Mouse (Mus musculus): ENCODE measurements around the gene Smg6. TPM values are rescaled to one million over a fixed set of nuclear protein-coding genes. Genes with fewer than 3 reads are reported as not detected.

The Smg6 gene
- polyA plus RNA-seq, 1 experiment from 2014 or later = 15.9 TPM

DNA sequence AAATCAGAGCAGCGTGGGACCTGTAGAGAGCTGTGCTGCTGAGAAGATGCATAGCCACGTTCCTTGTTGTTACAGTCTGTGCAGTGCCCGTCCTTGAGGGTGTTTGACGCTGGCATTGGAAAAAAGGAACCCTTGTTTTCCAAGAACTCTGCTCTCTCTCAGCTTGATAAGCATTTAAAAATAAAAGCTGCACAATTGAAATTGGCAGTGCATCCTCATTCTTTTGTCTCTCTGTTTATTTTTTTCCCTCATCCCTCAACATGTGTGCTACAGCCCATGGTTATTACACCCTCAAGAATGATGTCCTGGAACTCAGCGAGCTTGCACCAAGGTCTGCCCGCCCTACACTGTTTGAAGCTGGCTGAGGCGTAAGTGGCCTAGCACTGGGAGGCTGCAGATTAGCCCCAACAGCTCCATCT is 89.8 kb downstream of the Smg6 start:
- peak; percentile 10 for DNase-seq
- peak overlapping the region; percentile 1; the same call in 1 of the 2 replicates for H3K27ac ChIP-seq (replicated peaks; ENCODE audit: low read depth, low read length)
- no peak overlapping the region for H3K9ac ChIP-seq (replicated peaks; ENCODE audit: low read length)
- H3K27me3 ChIP-seq (ENCODE audit: control insufficient read depth, insufficient read depth, low read length) = no peaks in the 10 kb centered on the region
- H3K4me2 ChIP-seq (ENCODE audit: low read length) = no peak overlapping the region
- H3K9me3 ChIP-seq (ENCODE audit: control insufficient read depth, low read length) = no peaks in the 10 kb centered on the region
- H3K4me3 ChIP-seq (replicated peaks; ENCODE audit: low read depth, low read length) = no peak overlapping the region
- WGBS = 72% methylated on average over 7 of the region's 7 CpGs
- H3K36me3 ChIP-seq (ENCODE audit: control insufficient read depth, insufficient read depth, low read length) = no peaks in the 10 kb centered on the region
- H3K4me1 ChIP-seq (ENCODE audit: control insufficient read depth, insufficient read depth, low read length) = peaks cover 20% of the 10 kb centered on the region
- ATAC-seq (ENCODE audit: low FRiP score, low TSS enrichment) = no peak

DNA sequence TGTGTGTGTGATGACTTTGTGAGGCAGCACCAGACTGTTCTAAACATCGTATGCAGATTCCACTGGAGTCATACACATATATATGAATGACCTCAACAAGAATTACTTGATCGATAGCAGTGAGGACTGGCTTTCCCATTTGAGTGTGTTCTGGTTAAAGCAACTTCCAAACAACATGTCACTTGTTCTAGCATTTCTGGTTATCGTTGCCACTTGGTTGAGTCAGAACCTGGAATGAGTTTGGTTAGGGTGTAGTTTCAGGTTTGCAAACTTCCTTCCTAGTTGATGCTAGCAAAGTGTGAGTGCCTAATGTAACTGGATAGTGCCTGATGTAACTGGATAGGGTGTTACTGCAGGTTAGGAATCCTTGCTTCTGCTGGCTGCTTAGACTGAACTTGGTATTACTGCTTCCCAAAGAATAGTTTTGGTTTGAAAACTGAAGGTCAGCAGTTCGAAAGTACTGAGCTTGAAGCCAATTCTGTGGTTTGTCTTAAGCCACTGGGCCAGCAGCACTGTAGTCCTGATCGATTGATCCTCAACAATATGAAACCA is 90.8 kb downstream of the Smg6 start:
- Histone ChIP-seq H3K9me3 (ENCODE audit: control insufficient read depth, low read length) (no peaks in the 10 kb centered on the region), H3K36me3 (ENCODE audit: control insufficient read depth, insufficient read depth, low read length) (no peaks in the 10 kb centered on the region), H3K4me3 (replicated peaks; ENCODE audit: low read depth, low read length) (no peak overlapping the region), H3K4me2 (ENCODE audit: low read length) (no peak overlapping the region), H3K27me3 (ENCODE audit: control insufficient read depth, insufficient read depth, low read length) (no peaks in the 10 kb centered on the region), H3K9ac (replicated peaks; ENCODE audit: low read length) (no peak overlapping the region), H3K4me1 (ENCODE audit: control insufficient read depth, insufficient read depth, low read length) (peaks cover 20% of the 10 kb centered on the region), H3K27ac (replicated peaks; ENCODE audit: low read depth, low read length) (no peak overlapping the region)
- WGBS = 92% methylated on average over 5 of the region's 5 CpGs
- ATAC-seq (ENCODE audit: low FRiP score, low TSS enrichment) (no peak), DNase-seq (no peak)

DNA sequence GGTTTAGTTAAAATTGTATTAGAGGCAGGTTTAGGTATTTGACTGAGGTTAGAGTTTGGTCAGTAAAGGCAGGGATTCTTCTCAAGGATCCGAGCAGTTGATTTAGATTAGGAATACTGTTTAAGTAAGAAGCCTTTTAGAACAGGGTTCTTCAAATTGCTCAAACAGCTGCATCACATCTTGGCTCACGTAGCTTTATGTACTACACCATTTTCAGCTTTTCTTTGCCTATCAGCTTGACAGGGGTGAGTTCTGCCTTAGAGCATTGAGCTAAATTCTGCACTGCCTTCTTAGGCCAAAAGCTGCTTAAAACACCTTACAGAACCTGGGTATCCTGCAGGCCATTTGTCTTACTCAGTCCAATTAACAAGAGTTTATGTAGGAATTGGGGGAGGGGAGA is 92.2 kb downstream of the Smg6 start:
- Histone ChIP-seq H3K27me3 (ENCODE audit: control insufficient read depth, insufficient read depth, low read length) (no peaks in the 10 kb centered on the region), H3K27ac (replicated peaks; ENCODE audit: low read depth, low read length) (no peak overlapping the region), H3K9ac (replicated peaks; ENCODE audit: low read length) (no peak overlapping the region), H3K9me3 (ENCODE audit: control insufficient read depth, low read length) (no peaks in the 10 kb centered on the region), H3K36me3 (ENCODE audit: control insufficient read depth, insufficient read depth, low read length) (no peaks in the 10 kb centered on the region), H3K4me2 (ENCODE audit: low read length) (no peak overlapping the region), H3K4me1 (ENCODE audit: control insufficient read depth, insufficient read depth, low read length) (peaks cover 18% of the 10 kb centered on the region), H3K4me3 (replicated peaks; ENCODE audit: low read depth, low read length) (no peak overlapping the region)
- no peak for DNase-seq
- ATAC-seq (ENCODE audit: low FRiP score, low TSS enrichment) = no peak
- WGBS = 89% methylated on average over 2 of the region's 2 CpGs

DNA sequence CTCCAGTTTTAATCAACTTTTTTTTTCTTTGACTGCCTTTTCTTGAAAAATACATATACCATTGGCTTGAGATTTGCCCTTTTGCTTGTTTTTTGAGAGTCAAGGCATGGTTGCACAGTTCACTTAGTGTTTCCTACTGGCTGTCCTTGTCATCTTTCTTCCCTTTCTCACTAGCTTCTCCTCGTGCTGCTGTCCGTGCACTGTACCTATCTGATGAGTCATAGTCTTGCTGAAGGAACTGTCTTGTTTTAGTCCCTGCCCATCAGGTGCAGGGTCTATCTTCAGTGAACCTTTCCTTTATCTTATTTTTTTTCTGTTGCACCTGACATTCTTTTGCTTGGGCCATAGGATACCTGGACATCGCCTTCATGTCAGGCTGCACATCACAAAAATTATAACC is 101.4 kb downstream of the Smg6 start:
- H3K27ac ChIP-seq (replicated peaks; ENCODE audit: low read depth, low read length) = no peak overlapping the region
- H3K36me3 ChIP-seq (ENCODE audit: control insufficient read depth, insufficient read depth, low read length) = no peaks in the 10 kb centered on the region
- no peak overlapping the region for H3K9ac ChIP-seq (replicated peaks; ENCODE audit: low read length)
- no peaks in the 10 kb centered on the region for H3K9me3 ChIP-seq (ENCODE audit: control insufficient read depth, low read length)
- H3K4me3 ChIP-seq (replicated peaks; ENCODE audit: low read depth, low read length) = no peak overlapping the region
- ATAC-seq (ENCODE audit: low FRiP score, low TSS enrichment) (no peak), DNase-seq (no peak)
- no peaks in the 10 kb centered on the region for H3K4me1 ChIP-seq (ENCODE audit: control insufficient read depth, insufficient read depth, low read length)
- WGBS = 90% methylated on average over 3 of the region's 3 CpGs
- no peaks in the 10 kb centered on the region for H3K27me3 ChIP-seq (ENCODE audit: control insufficient read depth, insufficient read depth, low read length)
- no peak overlapping the region for H3K4me2 ChIP-seq (ENCODE audit: low read length)

DNA sequence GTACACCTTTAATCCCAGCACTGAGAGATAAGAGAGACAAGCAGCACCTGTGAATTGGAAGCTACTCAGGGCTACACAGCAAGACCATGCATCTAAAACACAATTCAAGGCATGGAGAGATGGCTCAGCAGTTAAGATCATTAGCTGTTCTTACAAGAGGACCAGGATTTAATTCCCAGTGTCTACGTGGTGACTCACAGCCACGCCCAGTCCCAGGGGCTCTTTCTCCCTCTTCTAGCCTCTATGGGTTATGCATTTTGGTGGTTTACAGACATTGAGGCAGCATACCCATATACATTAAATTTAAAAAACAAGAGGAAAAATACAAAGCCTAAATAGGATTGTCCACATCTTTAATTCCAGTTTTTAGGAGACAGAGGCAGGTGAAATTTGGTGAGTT is 102.0 kb downstream of the Smg6 start:
- H3K4me3 ChIP-seq (replicated peaks; ENCODE audit: low read depth, low read length) = no peak overlapping the region
- WGBS = 72% methylated on average over 2 of the region's 2 CpGs
- H3K4me2 ChIP-seq (ENCODE audit: low read length) = no peak overlapping the region
- no peaks in the 10 kb centered on the region for H3K27me3 ChIP-seq (ENCODE audit: control insufficient read depth, insufficient read depth, low read length)
- ATAC-seq (ENCODE audit: low FRiP score, low TSS enrichment) (no peak), DNase-seq (no peak)
- H3K36me3 ChIP-seq (ENCODE audit: control insufficient read depth, insufficient read depth, low read length) = no peaks in the 10 kb centered on the region
- no peak overlapping the region for H3K27ac ChIP-seq (replicated peaks; ENCODE audit: low read depth, low read length)
- H3K9ac ChIP-seq (replicated peaks; ENCODE audit: low read length) = no peak overlapping the region
- no peaks in the 10 kb centered on the region for H3K4me1 ChIP-seq (ENCODE audit: control insufficient read depth, insufficient read depth, low read length)
- no peaks in the 10 kb centered on the region for H3K9me3 ChIP-seq (ENCODE audit: control insufficient read depth, low read length)

DNA sequence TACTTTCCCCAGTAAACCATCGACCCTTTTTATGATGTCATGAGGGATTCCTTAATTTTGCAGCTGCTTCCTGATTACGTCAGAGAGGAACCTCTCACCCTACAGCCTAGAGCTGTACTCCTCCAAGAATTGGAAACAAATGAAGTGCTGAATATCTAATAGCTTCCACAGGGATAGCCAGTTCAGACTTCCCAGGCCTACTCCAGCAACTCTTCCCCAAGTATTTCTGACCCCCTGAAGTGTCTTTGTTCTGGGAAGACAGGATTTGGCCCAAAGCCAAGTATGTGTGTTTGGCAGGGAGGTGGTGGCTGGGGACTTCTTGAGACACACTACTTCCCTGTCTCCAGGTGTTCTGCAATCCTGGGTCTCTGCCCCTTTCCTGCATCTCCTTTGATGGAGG is 105.6 kb downstream of the Smg6 start:
- no peak overlapping the region for H3K4me2 ChIP-seq (ENCODE audit: low read length)
- ATAC-seq (ENCODE audit: low FRiP score, low TSS enrichment) = no peak
- H3K27me3 ChIP-seq (ENCODE audit: control insufficient read depth, insufficient read depth, low read length) = no peaks in the 10 kb centered on the region
- H3K4me3 ChIP-seq (replicated peaks; ENCODE audit: low read depth, low read length) = no peak overlapping the region
- no peak overlapping the region for H3K27ac ChIP-seq (replicated peaks; ENCODE audit: low read depth, low read length)
- 47% methylated on average over 2 of the region's 2 CpGs for WGBS
- DNase-seq = peak; percentile 29
- H3K9ac ChIP-seq (replicated peaks; ENCODE audit: low read length) = no peak overlapping the region
- no peaks in the 10 kb centered on the region for H3K36me3 ChIP-seq (ENCODE audit: control insufficient read depth, insufficient read depth, low read length)
- H3K4me1 ChIP-seq (ENCODE audit: control insufficient read depth, insufficient read depth, low read length) = no peaks in the 10 kb centered on the region
- no peaks in the 10 kb centered on the region for H3K9me3 ChIP-seq (ENCODE audit: control insufficient read depth, low read length)

DNA sequence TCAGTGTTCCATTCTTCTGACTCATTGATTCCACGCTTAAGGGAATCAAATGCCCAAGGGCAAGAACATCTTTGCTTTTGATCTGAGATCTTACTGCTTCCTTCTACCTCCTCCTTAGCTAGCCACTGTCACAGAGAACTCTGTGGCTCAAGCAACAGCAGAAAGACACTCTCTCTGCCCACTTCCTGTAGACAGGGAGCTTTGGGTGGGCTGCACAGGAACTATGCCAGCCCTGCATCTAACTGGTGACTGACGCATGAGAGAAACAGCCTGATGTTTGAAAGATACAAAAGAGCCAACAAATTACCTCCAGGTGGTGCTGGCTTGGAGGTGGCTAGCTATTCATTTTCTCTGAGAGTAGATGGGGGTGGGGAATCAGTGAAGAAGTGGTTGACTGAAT is 107.3 kb downstream of the Smg6 start:
- Histone ChIP-seq H3K4me3 (replicated peaks; ENCODE audit: low read depth, low read length) (no peak overlapping the region), H3K36me3 (ENCODE audit: control insufficient read depth, insufficient read depth, low read length) (no peaks in the 10 kb centered on the region), H3K4me1 (ENCODE audit: control insufficient read depth, insufficient read depth, low read length) (no peaks in the 10 kb centered on the region), H3K9me3 (ENCODE audit: control insufficient read depth, low read length) (no peaks in the 10 kb centered on the region), H3K27me3 (ENCODE audit: control insufficient read depth, insufficient read depth, low read length) (no peaks in the 10 kb centered on the region), H3K4me2 (ENCODE audit: low read length) (no peak overlapping the region), H3K9ac (replicated peaks; ENCODE audit: low read length) (no peak overlapping the region), H3K27ac (replicated peaks; ENCODE audit: low read depth, low read length) (no peak overlapping the region)
- 87% methylated on average over 2 of the region's 2 CpGs for WGBS
- ATAC-seq (ENCODE audit: low FRiP score, low TSS enrichment) (no peak), DNase-seq (no peak)

DNA sequence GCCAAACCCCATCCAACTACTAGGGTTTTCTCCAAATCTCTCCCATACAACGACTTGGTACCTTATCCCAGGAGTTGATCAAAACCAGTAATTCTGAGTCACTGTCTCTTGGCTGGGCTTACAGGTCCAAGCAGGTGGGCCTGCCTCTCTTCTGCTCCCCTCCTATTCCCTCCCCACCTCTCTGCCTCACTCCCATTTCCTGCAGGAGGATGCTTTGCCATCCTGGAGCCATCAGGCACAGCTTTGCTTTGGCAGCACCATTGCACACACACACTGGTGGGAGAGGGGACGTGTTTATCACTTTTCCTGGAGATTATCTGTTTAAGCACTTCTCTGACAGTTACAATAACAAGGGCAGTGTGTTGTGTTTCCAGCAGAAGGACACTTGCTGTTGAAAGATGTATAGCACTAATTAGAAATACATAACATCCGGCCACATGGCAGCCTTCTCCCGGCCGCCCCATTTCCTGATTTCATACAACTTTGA is 108.0 kb downstream of the Smg6 start:
- 96% methylated on average over 5 of the region's 5 CpGs for WGBS
- ATAC-seq (ENCODE audit: low FRiP score, low TSS enrichment) (no peak), DNase-seq (no peak)
- Histone ChIP-seq H3K9me3 (ENCODE audit: control insufficient read depth, low read length) (no peaks in the 10 kb centered on the region), H3K9ac (replicated peaks; ENCODE audit: low read length) (no peak overlapping the region), H3K4me2 (ENCODE audit: low read length) (no peak overlapping the region), H3K4me1 (ENCODE audit: control insufficient read depth, insufficient read depth, low read length) (no peaks in the 10 kb centered on the region), H3K27ac (replicated peaks; ENCODE audit: low read depth, low read length) (no peak overlapping the region), H3K4me3 (replicated peaks; ENCODE audit: low read depth, low read length) (no peak overlapping the region), H3K36me3 (ENCODE audit: control insufficient read depth, insufficient read depth, low read length) (0 out of 2 replicates have a peak, but pooled peaks cover 3% of the 10 kb centered on the region), H3K27me3 (ENCODE audit: control insufficient read depth, insufficient read depth, low read length) (no peaks in the 10 kb centered on the region)

DNA sequence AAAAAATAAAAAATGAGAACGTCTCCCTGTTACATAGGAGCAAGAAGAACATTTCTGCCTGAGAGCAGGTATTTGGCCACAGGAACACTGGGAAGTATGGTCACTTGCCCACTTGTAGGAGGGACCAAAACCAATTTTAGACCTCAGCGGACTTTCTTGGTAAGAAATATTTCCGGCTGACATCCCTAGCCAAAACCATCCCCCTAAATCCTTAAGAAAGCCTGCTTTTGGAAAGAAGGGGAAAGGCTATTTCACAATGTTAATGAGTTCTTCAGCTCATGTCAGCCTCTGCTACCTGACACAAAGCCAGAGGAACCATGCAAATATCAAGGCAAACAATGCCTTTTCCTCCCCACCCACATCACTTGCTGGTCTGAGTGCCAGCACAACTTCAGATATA is 108.5 kb downstream of the Smg6 start:
- no peaks in the 10 kb centered on the region for H3K27me3 ChIP-seq (ENCODE audit: control insufficient read depth, insufficient read depth, low read length)
- ATAC-seq (ENCODE audit: low FRiP score, low TSS enrichment) (no peak), DNase-seq (no peak)
- no peak overlapping the region for H3K27ac ChIP-seq (replicated peaks; ENCODE audit: low read depth, low read length)
- 0 out of 2 replicates have a peak, but pooled peaks cover 5% of the 10 kb centered on the region for H3K36me3 ChIP-seq (ENCODE audit: control insufficient read depth, insufficient read depth, low read length)
- 95% methylated on average over 3 of the region's 3 CpGs for WGBS
- H3K4me1 ChIP-seq (ENCODE audit: control insufficient read depth, insufficient read depth, low read length) = no peaks in the 10 kb centered on the region
- no peak overlapping the region for H3K4me2 ChIP-seq (ENCODE audit: low read length)
- no peak overlapping the region for H3K4me3 ChIP-seq (replicated peaks; ENCODE audit: low read depth, low read length)
- H3K9ac ChIP-seq (replicated peaks; ENCODE audit: low read length) = no peak overlapping the region
- H3K9me3 ChIP-seq (ENCODE audit: control insufficient read depth, low read length) = no peaks in the 10 kb centered on the region
